Mouse (Mus musculus): Measurements from ENCODE around the gene Ggps1. TPM values are rescaled to one million over a fixed set of nuclear protein-coding genes. Genes with fewer than 3 reads are reported as not detected.

The Ggps1 gene
- polyA plus RNA-seq, 1 experiment from 2014 or later = 72.8 TPM

- Histone ChIP-seq H3K4me2 (replicated peaks) (no peak overlapping the region), H3K4me3 (replicated peaks) (no peak overlapping the region), H3K27me3 (no peaks in the 10 kb centered on the region), H3K4me1 (replicated peaks) (no peaks in the 10 kb centered on the region), H3K27ac (no peak overlapping the region), H3K36me3 (peaks cover 63% of the 10 kb centered on the region), H3K9ac (replicated peaks) (no peak overlapping the region), H3K9me3 (no peaks in the 10 kb centered on the region)
- 90% methylated on average over 4 of the region's 4 CpGs for WGBS
- ATAC-seq = no peak
Observed at GRCm38 (mm10) chr13:14011454-14011995, 51.8 kb downstream of the Ggps1 start.

GRCm38 (mm10) chr13:14006056-14006455, 57.2 kb downstream of the Ggps1 start:
- Histone ChIP-seq H3K36me3 (peaks cover 67% of the 10 kb centered on the region), H3K4me3 (replicated peaks) (no peak overlapping the region), H3K27me3 (no peaks in the 10 kb centered on the region), H3K9me3 (no peaks in the 10 kb centered on the region), H3K9ac (replicated peaks) (no peak overlapping the region), H3K4me2 (replicated peaks) (no peak overlapping the region), H3K27ac (no peak overlapping the region), H3K4me1 (replicated peaks) (no peaks in the 10 kb centered on the region)
- WGBS = 58% methylated on average over 2 of the region's 2 CpGs
- ATAC-seq = no peak

- no peak overlapping the region for H3K27ac ChIP-seq
- no peak overlapping the region for H3K4me2 ChIP-seq (replicated peaks)
- 96% methylated on average over 5 of the region's 5 CpGs for WGBS
- H3K27me3 ChIP-seq = no peaks in the 10 kb centered on the region
- no peaks in the 10 kb centered on the region for H3K9me3 ChIP-seq
- no peak for ATAC-seq
- no peak overlapping the region for H3K9ac ChIP-seq (replicated peaks)
- H3K36me3 ChIP-seq = peaks cover 75% of the 10 kb centered on the region
- H3K4me3 ChIP-seq (replicated peaks) = no peak overlapping the region
- H3K4me1 ChIP-seq (replicated peaks) = no peaks in the 10 kb centered on the region
Observed at GRCm38 (mm10) chr13:14004999-14005398, 58.3 kb downstream of the Ggps1 start.

GRCm38 (mm10) chr13:14004086-14004485, 59.2 kb downstream of the Ggps1 start:
- H3K9ac ChIP-seq (replicated peaks) = no peak overlapping the region
- no peaks in the 10 kb centered on the region for H3K27me3 ChIP-seq
- H3K27ac ChIP-seq = no peak overlapping the region
- H3K4me2 ChIP-seq (replicated peaks) = no peak overlapping the region
- ATAC-seq = no peak
- no peaks in the 10 kb centered on the region for H3K4me1 ChIP-seq (replicated peaks)
- no peaks in the 10 kb centered on the region for H3K9me3 ChIP-seq
- 87% methylated on average over 4 of the region's 4 CpGs for WGBS
- no peak overlapping the region for H3K4me3 ChIP-seq (replicated peaks)
- peaks cover 75% of the 10 kb centered on the region for H3K36me3 ChIP-seq

DNA sequence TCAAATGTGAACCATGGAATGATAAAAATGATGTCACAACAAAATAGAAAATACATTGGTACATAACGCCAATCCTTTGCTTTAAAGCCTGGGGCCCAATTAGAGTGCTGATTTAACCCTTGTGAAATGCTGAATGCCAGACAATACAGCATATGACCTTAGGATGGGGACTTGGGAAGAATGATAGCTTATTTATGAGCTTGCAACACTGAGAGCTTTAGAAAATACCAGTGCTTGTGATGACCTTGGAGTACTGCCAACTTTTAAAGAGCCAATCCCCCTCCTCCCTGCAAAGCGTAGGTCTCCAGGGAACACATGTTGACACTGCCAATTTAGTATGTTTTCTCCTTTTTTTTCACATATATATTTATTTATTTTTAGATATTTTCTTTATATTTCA, 60.6 kb downstream of the Ggps1 start:
- ATAC-seq = no peak
- WGBS = 85% methylated on average over 2 of the region's 2 CpGs
- Histone ChIP-seq H3K27me3 (no peaks in the 10 kb centered on the region), H3K36me3 (peaks cover 79% of the 10 kb centered on the region), H3K9ac (replicated peaks) (no peak overlapping the region), H3K9me3 (no peaks in the 10 kb centered on the region), H3K4me1 (replicated peaks) (no peaks in the 10 kb centered on the region), H3K4me2 (replicated peaks) (no peak overlapping the region), H3K4me3 (replicated peaks) (no peak overlapping the region), H3K27ac (no peak overlapping the region)

Other genes starting within 250 kb of the Ggps1 start
- 22.0 and 26.7 TPM in 2 replicates for gene B3galnt2, start 109.0 kb downstream of the Ggps1 start, polyA plus RNA-seq (2015; fragmentation: Nextera tagmentation; extraction: Ambion mirVana)
- 104 and 116 TPM in 2 replicates for gene Tbce, start 23.9 kb downstream of the Ggps1 start, polyA plus RNA-seq (2015; fragmentation: Nextera tagmentation; extraction: Ambion mirVana)
- 103 and 110 TPM in 2 replicates for gene Arid4b, start 256 bp downstream of the Ggps1 start, polyA plus RNA-seq (2015; fragmentation: Nextera tagmentation; extraction: Ambion mirVana)